Mouse (Mus musculus) midbrain, embryonic 15.5 days (tissue): ENCODE measurements around the gene Fam155a. TPM values are rescaled to one million over a fixed set of nuclear protein-coding genes. Genes with fewer than 3 reads are reported as not detected.
A peak's percentile ranks its signal among the peaks of the same experiment; 100 is the strongest.
"Not testable (repeated sequence)": the region's sequence is repeated elsewhere in the genome, so short reads cannot be mapped to it uniquely, and the experiment has no call there.

Experiments
- ATAC-seq: fragments of 200-750 bp; cut with Nextera tagmentation; replicated peaks from 2 replicates; pipeline ENCODE4 v1.8.0; 2017; ENCODE audit warnings: moderate TSS enrichment
- H3K27ac ChIP-seq: fragments of 300-500 bp; sonication (generic); 2 replicates; pipeline ENCODE4 v1.5.1; 2015; ENCODE audit warnings: mild to moderate bottlenecking, inconsistent platforms
- H3K27me3 ChIP-seq: fragments of 300-500 bp; sonication (generic); replicated peaks from 2 replicates; pipeline ENCODE4 v1.6.1; 2015; ENCODE audit warnings: inconsistent platforms
- H3K36me3 ChIP-seq: fragments of 300-500 bp; sonication (generic); replicated peaks from 2 replicates; pipeline ENCODE4 v1.6.1; 2015; ENCODE audit warnings: inconsistent platforms
- H3K4me1 ChIP-seq: fragments of 300-500 bp; sonication (generic); 2 replicates; pipeline ENCODE4 v1.6.1; 2015; ENCODE audit warnings: inconsistent platforms
- H3K4me2 ChIP-seq: fragments of 300-500 bp; sonication (generic); 2 replicates; pipeline ENCODE4 v1.6.1; 2015; ENCODE audit warnings: inconsistent platforms, mild to moderate bottlenecking, moderate library complexity
- H3K4me3 ChIP-seq: fragments of 300-500 bp; sonication (generic); 2 replicates; pipeline ENCODE4 v1.5.1; 2015; ENCODE audit warnings: mild to moderate bottlenecking, inconsistent platforms
- H3K9ac ChIP-seq: fragments of 300-500 bp; sonication (generic); 2 replicates; pipeline ENCODE4 v1.6.1; 2015; ENCODE audit warnings: mild to moderate bottlenecking, inconsistent platforms
- H3K9me3 ChIP-seq: fragments of 300-500 bp; sonication (generic); 2 replicates; pipeline ENCODE4 v1.6.1; 2016; ENCODE audit warnings: inconsistent platforms
- WGBS: fragments of 180-500 bp; shearing (Covaris S2); methylation state at CpG from one replicate; pipeline ENCODE4 v1.1.7; 2015; ENCODE audit warnings: mixed read lengths; 5-methylcytosine and 5-hydroxymethylcytosine counted together
- polyA plus RNA-seq: library from polyadenylated mRNA; unstranded; fragments of >200 nt; fragmentation: Nextera tagmentation; extraction: Ambion mirVana; gene quantifications from 2 replicates; pipeline ENCODE4 v1.2.1, GENCODE M21; 2015

Gene Fam155a
- polyA plus RNA-seq, 1 experiment from 2014 or later: 32.8 TPM

DNA sequence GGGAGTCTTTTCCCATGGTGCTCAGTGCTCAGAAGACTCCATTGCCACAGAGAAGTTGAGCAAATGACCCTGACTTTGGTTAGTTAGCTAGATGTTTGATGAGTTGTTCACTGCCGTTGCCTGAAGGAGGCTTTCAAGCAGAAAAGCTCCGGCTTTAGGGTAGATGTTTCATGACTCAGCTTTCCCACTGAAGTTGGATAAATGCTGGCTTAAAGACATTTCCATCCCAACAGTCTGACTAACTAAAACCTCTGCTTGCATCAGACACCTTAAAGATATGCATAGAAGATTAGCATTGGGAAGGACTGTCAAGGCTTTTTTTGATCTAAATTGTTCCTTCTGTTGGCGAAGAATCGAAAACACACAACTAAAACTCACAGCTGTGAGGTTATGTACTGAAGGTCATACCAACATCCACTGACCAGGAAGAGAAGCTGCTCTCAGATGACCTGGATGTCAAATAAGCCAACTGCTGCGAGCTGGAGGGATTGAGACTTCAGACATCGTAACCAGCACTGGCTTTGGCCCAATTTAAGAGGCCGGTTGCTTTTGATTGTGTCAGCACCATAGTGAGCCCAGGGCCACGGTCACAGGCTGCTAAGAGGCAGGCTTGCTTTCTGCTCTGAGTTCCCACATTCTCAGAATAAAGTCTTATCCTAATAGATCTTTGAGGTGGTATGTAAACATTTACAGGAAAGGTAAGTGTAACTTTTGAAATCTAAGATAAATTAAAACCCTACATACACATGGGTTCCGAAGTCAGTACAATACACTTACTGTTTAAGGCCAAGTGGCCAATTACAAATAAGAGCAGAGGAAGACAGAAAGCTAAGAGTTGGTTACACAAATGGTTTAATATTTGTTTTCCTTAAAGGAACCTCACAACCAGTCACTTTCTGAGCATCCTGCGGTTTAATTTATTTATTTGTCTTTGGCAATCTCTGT lies 351.8 kb downstream of the Fam155a start:
- 72% methylated on average over 10 of the region's 10 CpGs for WGBS
- H3K27ac ChIP-seq: no peak overlapping the region
- H3K36me3 ChIP-seq: no peaks in the 10 kb centered on the region
- H3K4me1 ChIP-seq: 0 out of 2 replicates have a peak, but pooled peaks cover 6% of the 10 kb centered on the region
- no peaks in the 10 kb centered on the region for H3K9me3 ChIP-seq
- H3K27me3 ChIP-seq: no peaks in the 10 kb centered on the region
- H3K4me3 ChIP-seq: no peak overlapping the region
- no peak overlapping the region for H3K4me2 ChIP-seq
- H3K9ac ChIP-seq: no peak overlapping the region
- no peak for ATAC-seq

DNA sequence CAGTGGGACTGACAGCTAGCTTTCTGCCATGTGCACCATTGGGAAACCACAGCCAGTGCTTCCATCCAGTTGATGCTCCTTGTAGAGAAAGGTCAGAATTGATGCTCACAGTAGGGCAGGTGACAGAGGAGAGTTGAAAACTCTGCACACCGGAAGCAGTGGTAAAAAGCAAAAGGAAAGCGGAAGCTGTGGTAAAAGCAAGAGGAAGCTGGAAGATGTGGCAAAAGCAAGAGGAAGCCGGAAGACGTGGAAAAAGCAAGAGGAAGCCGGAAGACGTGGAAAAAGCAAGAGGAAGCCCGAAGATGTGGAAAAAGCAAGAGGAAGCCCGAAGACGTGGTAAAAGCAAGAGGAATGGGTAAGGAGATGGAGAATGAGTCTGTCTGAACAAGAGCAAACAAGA lies 354.8 kb downstream of the Fam155a start:
- ATAC-seq: no peak
- Histone ChIP-seq H3K4me1 (no peaks in the 10 kb centered on the region), H3K4me2 (no peak overlapping the region), H3K9me3 (no peaks in the 10 kb centered on the region), H3K36me3 (no peaks in the 10 kb centered on the region), H3K9ac (no peak overlapping the region), H3K4me3 (no peak overlapping the region), H3K27ac (no peak overlapping the region), H3K27me3 (no peaks in the 10 kb centered on the region)
- 91% methylated on average over 9 of the region's 9 CpGs for WGBS

GRCm38 (mm10) chr8:9408480-9408879 lies 362.5 kb downstream of the Fam155a start:
- Histone ChIP-seq H3K4me1 (no peaks in the 10 kb centered on the region), H3K4me2 (no peak overlapping the region), H3K27me3 (no peaks in the 10 kb centered on the region), H3K27ac (no peak overlapping the region), H3K36me3 (no peaks in the 10 kb centered on the region), H3K9ac (no peak overlapping the region), H3K9me3 (no peaks in the 10 kb centered on the region), H3K4me3 (no peak overlapping the region)
- ATAC-seq: no peak
- WGBS: 62% methylated on average over 5 of the region's 5 CpGs

DNA sequence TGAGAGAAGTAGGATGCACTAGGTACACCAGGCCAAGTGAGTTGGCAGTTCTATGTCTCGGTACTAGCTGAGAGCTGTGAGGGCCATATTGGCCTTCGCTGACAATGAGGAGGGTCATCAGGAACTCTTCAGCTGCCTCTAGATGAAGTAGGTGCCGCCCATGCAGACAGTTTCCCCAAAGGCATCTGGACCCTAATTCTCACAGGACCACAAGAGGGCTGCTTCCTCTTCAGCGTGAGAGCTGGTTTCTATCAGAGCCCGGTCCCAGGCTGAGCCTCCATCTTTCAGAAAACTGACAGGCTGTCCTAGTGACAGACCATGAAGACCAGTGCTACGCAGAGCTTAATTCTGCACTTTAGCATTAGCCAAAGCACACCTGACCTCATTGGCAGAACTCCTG lies 364.8 kb downstream of the Fam155a start:
- no peak overlapping the region for H3K4me2 ChIP-seq
- no peaks in the 10 kb centered on the region for H3K9me3 ChIP-seq
- no peaks in the 10 kb centered on the region for H3K27me3 ChIP-seq
- WGBS: 91% methylated on average over 6 of the region's 6 CpGs
- no peaks in the 10 kb centered on the region for H3K36me3 ChIP-seq
- no peak overlapping the region for H3K9ac ChIP-seq
- no peak for ATAC-seq
- no peak overlapping the region for H3K4me3 ChIP-seq
- H3K27ac ChIP-seq: no peak overlapping the region
- H3K4me1 ChIP-seq: no peaks in the 10 kb centered on the region; the same call in 1 of the 2 replicates

GRCm38 (mm10) chr8:9404651-9405050 lies 366.3 kb downstream of the Fam155a start:
- no peak overlapping the region for H3K4me3 ChIP-seq
- no peaks in the 10 kb centered on the region for H3K9me3 ChIP-seq
- H3K36me3 ChIP-seq: no peaks in the 10 kb centered on the region
- no peak overlapping the region for H3K27ac ChIP-seq
- no peak for ATAC-seq
- H3K27me3 ChIP-seq: no peaks in the 10 kb centered on the region
- H3K4me2 ChIP-seq: no peak overlapping the region
- no peaks in the 10 kb centered on the region; the same call in 1 of the 2 replicates for H3K4me1 ChIP-seq
- WGBS: 86% methylated on average over 3 of the region's 3 CpGs
- no peak overlapping the region for H3K9ac ChIP-seq

DNA sequence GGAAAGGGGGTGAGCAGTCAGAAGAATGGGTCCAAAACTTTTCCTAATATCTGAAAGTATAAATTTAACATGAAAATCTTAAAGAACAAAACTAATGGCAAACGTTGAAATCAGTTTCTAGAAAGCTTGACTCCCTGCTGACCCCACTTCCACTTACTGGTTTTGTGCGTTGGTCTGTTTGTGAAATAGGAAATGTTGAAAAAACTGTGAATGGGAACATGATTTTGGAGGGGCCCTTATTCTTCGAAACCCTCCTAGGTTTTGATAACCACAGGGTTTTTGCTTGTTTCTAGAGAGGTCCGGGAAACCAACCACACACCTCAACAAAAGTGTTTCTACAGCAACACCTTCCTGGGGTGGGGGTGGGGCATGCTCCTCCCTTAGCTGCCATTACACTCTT lies 368.6 kb downstream of the Fam155a start:
- Histone ChIP-seq H3K9ac (no peak overlapping the region), H3K27ac (no peak overlapping the region), H3K4me3 (no peak overlapping the region), H3K27me3 (no peaks in the 10 kb centered on the region), H3K4me1 (peaks cover 8% of the 10 kb centered on the region; the same call in 1 of the 2 replicates), H3K9me3 (no peaks in the 10 kb centered on the region), H3K36me3 (no peaks in the 10 kb centered on the region), H3K4me2 (no peak overlapping the region)
- no peak for ATAC-seq
- 69% methylated on average over 4 of the region's 4 CpGs for WGBS

DNA sequence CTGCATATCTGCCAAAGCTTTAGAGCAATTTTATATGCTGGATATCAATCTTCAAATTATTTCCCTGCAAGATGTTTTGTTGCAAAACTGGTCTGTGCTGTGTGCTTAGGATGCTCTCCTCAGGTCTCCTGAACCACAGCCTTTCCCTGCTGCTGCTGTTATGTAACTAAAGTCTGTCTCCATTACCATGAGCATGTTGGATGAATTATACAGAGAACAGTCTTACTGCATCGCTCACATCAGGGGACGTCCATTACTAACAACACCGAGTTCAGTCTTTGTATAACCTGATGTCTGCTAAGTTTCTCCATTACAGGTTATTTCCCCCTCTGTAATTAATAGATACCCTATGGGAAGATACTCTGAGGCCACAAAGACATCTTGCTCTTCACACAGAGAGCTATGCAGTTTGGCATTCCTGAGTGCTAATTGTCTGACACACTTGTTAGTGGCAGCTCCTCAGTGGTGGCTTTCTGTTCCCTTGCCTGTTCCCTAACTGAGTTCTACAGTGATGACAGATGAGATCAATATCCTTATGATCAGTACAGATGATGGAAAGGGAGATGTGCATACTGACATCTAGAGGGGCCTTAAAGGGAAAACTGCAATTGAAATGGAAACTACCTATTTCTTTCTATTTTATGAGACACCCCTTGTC lies 372.2 kb downstream of the Fam155a start:
- H3K27ac ChIP-seq: peak overlapping the region; percentile 42; the same call in 1 of the 2 replicates
- peak; percentile 53; the same call in 1 of the 2 replicates for ATAC-seq
- 64% methylated on average over 3 of the region's 3 CpGs for WGBS

DNA sequence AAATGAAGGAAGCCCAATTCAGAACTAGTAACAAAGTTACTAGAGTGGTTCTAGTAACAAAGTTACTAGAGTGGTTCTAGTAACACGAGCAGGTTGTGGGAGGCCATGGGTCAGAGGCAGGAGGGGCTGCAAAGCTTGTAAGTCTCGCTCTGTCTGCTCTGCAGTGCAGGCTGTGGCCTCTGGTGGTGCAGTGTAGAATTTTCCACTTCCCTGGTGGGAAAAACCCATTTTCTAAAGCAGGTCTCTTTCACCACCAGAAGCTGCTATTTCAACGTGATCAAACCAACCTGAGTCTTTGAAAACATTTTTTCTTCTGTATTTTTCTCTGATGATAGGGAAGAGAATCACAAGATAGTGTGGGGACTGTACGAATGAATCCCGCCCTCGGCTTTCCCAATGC lies 372.9 kb downstream of the Fam155a start:
- WGBS: 61% methylated on average over 6 of the region's 6 CpGs
- Histone ChIP-seq H3K4me3 (no peak overlapping the region), H3K27me3 (no peaks in the 10 kb centered on the region), H3K9me3 (no peaks in the 10 kb centered on the region), H3K9ac (no peak overlapping the region), H3K4me1 (peaks cover 8% of the 10 kb centered on the region; the same call in 1 of the 2 replicates), H3K27ac (no peak overlapping the region), H3K4me2 (no peak overlapping the region), H3K36me3 (no peaks in the 10 kb centered on the region)
- no peak for ATAC-seq

More for the DNA sequence above, 372.2 kb downstream of the Fam155a start:
- Histone ChIP-seq H3K4me3 (no peak overlapping the region), H3K4me2 (no peak overlapping the region), H3K4me1 (peaks cover 8% of the 10 kb centered on the region; the same call in 1 of the 2 replicates), H3K27me3 (no peaks in the 10 kb centered on the region), H3K9ac (no peak overlapping the region), H3K9me3 (no peaks in the 10 kb centered on the region), H3K36me3 (no peaks in the 10 kb centered on the region)

GRCm38 (mm10) chr8:9394670-9395069 lies 376.3 kb downstream of the Fam155a start:
- no peaks in the 10 kb centered on the region for H3K27me3 ChIP-seq
- ATAC-seq: no peak
- no peak overlapping the region for H3K27ac ChIP-seq
- no peaks in the 10 kb centered on the region for H3K36me3 ChIP-seq
- peaks cover 8% of the 10 kb centered on the region; the same call in 1 of the 2 replicates for H3K4me1 ChIP-seq
- H3K4me2 ChIP-seq: no peak overlapping the region
- H3K4me3 ChIP-seq: no peak overlapping the region
- no peak overlapping the region for H3K9ac ChIP-seq
- H3K9me3 ChIP-seq: no peaks in the 10 kb centered on the region
- WGBS: 89% methylated on average over 5 of the region's 5 CpGs

GRCm38 (mm10) chr8:9393246-9393645 lies 377.7 kb downstream of the Fam155a start:
- no peak overlapping the region for H3K27ac ChIP-seq
- H3K4me1 ChIP-seq: no peaks in the 10 kb centered on the region
- WGBS: 42% methylated on average over 2 of the region's 2 CpGs
- no peaks in the 10 kb centered on the region for H3K36me3 ChIP-seq
- no peak for ATAC-seq
- H3K27me3 ChIP-seq: no peaks in the 10 kb centered on the region
- no peak overlapping the region for H3K9ac ChIP-seq
- H3K4me3 ChIP-seq: no peak overlapping the region
- H3K9me3 ChIP-seq: no peaks in the 10 kb centered on the region
- H3K4me2 ChIP-seq: no peak overlapping the region

- WGBS: 87% methylated on average over 2 of the region's 2 CpGs
- not testable (repeated sequence) for H3K27me3 ChIP-seq, H3K4me2 ChIP-seq, H3K9me3 ChIP-seq, H3K27ac ChIP-seq, ATAC-seq, H3K4me1 ChIP-seq, H3K4me3 ChIP-seq, H3K36me3 ChIP-seq, H3K9ac ChIP-seq
Observed at GRCm38 (mm10) chr8:9390229-9390628, 380.7 kb downstream of the Fam155a start.

DNA sequence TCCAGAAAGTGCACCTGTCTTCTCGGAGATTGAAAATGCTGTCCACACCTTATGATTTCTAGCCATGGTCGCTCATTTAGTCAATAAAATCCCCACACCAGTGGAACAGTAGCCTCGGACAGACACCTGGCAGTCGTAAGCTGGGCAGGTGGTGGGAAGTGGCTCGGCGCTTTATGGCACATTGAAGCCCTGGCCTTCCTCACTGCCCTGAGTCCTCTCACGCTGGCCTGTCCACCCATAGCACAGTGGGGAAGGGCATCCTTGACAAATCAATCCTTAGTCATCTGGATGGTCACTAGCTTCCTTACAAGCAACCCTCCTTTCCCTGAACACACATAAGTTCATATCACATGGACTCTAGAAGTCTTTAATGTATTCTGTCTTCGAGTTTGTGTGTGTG lies 401.8 kb downstream of the Fam155a start:
- H3K9ac ChIP-seq: no peak overlapping the region
- H3K27me3 ChIP-seq: no peaks in the 10 kb centered on the region
- H3K4me3 ChIP-seq: no peak overlapping the region
- no peaks in the 10 kb centered on the region for H3K9me3 ChIP-seq
- no peak for ATAC-seq
- WGBS: 87% methylated on average over 8 of the region's 8 CpGs
- H3K4me2 ChIP-seq: no peak overlapping the region
- peaks cover 6% of the 10 kb centered on the region; the same call in 1 of the 2 replicates for H3K4me1 ChIP-seq
- H3K27ac ChIP-seq: no peak overlapping the region
- no peaks in the 10 kb centered on the region for H3K36me3 ChIP-seq
